Mouse (Mus musculus) frontal cortex, postnatal 14 days (tissue): Measurements from ENCODE around the gene Rmdn3.

Source experiments
- DNase-seq, 2 experiments: peaks; one replicate each; pipeline ENCODE4 v3.0.0; 2022; ENCODE audit warnings: low spot score in 2 of 2

Gene Rmdn3

GRCm38 (mm10) chr2:119167866-119168256 is 11.0 kb upstream of the Rmdn3 start:
- no peak for DNase-seq

- DNase-seq: peak in 1 of 2 experiments; percentile 16
Observed at GRCm38 (mm10) chr2:119166901-119167865, 10.3 kb upstream of the Rmdn3 start, which contains the start of gene Gchfr. Gene Gchfr, plus strand, starts transcription at chr2:119167773.

- no peak for DNase-seq
Observed at GRCm38 (mm10) chr2:119165401-119165800, 8.6 kb upstream of the Rmdn3 start.

- DNase-seq: no peak
Observed at GRCm38 (mm10) chr2:119163999-119164398, 7.2 kb upstream of the Rmdn3 start.

GRCm38 (mm10) chr2:119163135-119163534 is 6.3 kb upstream of the Rmdn3 start:
- no peak for DNase-seq

GRCm38 (mm10) chr2:119161247-119161646 is 4.4 kb upstream of the Rmdn3 start:
- DNase-seq: no peak

GRCm38 (mm10) chr2:119157836-119158235 is 1.0 kb upstream of the Rmdn3 start:
- DNase-seq: no peak

- DNase-seq: peak in 1 of 2 experiments; percentile 9
Observed at GRCm38 (mm10) chr2:119156081-119156680, 653 bp downstream of the Rmdn3 start.

GRCm38 (mm10) chr2:119155388-119155787 is 1.4 kb downstream of the Rmdn3 start:
- DNase-seq: no peak

- no peak for DNase-seq
Observed at GRCm38 (mm10) chr2:119154683-119155082, 2.2 kb downstream of the Rmdn3 start.

- no peak for DNase-seq
Observed at GRCm38 (mm10) chr2:119152255-119152654, 4.6 kb downstream of the Rmdn3 start.

- DNase-seq: no peak
Observed at GRCm38 (mm10) chr2:119147775-119148174, 9.1 kb downstream of the Rmdn3 start.

GRCm38 (mm10) chr2:119147160-119147678 is 9.6 kb downstream of the Rmdn3 start:
- no peak for DNase-seq

GRCm38 (mm10) chr2:119146435-119146834 is 10.4 kb downstream of the Rmdn3 start:
- no peak for DNase-seq

GRCm38 (mm10) chr2:119145199-119145598 is 11.6 kb downstream of the Rmdn3 start:
- no peak for DNase-seq

GRCm38 (mm10) chr2:119136346-119136898 is 20.4 kb downstream of the Rmdn3 start:
- no peak for DNase-seq

- no peak for DNase-seq
Observed at GRCm38 (mm10) chr2:119113121-119113925, 43.5 kb downstream of the Rmdn3 start.

GRCm38 (mm10) chr2:119112438-119113112 is 44.3 kb downstream of the Rmdn3 start, which contains the start of gene Rad51:
Gene Rad51, plus strand, starts transcription at chr2:119112793.
- peak; percentile 77 to 81 for DNase-seq

GRCm38 (mm10) chr2:119111060-119111459 is 45.8 kb downstream of the Rmdn3 start:
- DNase-seq: no peak

GRCm38 (mm10) chr2:119108554-119108953 is 48.3 kb downstream of the Rmdn3 start:
- DNase-seq: no peak

- DNase-seq: no peak
Observed at GRCm38 (mm10) chr2:119106583-119106982, 50.3 kb downstream of the Rmdn3 start.
